Mouse (Mus musculus): ENCODE measurements around the gene Olfr969.
"Not testable (repeated sequence)": the region's sequence is repeated elsewhere in the genome, so short reads cannot be mapped to it uniquely, and the experiment has no call there.

Gene Olfr969

DNA sequence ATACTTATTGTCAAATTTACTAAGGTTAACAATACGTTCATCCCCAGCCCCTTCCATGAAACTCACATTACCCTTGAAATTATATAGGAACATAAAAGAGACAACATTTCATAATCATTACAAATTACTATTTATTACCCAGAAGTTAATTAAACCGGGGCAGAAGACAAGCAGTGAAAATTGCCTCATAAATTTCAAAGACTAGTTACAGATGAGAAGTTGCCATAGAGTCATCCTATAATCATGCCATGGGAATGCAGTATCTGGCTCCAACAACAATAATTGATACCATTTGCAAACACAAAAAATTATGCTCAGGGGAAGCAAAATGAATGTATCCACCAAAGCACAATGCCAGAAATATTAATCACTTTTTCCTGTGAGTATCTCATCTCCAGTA, at the start of gene Olfr969:
Gene Olfr969 (plus strand): TSS at position 388 of the 400 bp plus-strand sequence.
- in situ Hi-C loops (cut with MboI, MseI) = no loop called here

DNA sequence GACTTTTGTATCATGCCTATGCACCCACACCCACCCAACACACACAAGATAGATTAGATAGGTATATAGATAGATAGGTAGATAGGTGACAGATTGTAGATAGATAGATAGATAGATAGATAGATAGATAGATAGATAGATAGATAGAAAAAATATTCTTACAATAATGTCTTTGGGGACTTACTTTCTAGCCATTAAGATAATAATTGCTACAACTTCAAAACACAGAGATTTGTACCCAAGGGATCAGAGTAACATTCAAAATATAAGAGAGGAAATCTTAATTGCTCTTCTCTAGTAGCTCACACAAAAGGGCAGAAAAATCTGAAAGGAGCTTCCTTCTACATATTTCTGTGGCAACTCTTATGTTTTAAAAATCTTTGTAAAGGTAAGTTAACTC, 44.8 kb upstream of the Olfr969 start, which contains the start of gene Olfr967:
Gene Olfr967 (plus strand): TSS at position 301 of the 400 bp plus-strand sequence.
- in situ Hi-C loops (cut with MboI, MseI) = no loop called here

DNA sequence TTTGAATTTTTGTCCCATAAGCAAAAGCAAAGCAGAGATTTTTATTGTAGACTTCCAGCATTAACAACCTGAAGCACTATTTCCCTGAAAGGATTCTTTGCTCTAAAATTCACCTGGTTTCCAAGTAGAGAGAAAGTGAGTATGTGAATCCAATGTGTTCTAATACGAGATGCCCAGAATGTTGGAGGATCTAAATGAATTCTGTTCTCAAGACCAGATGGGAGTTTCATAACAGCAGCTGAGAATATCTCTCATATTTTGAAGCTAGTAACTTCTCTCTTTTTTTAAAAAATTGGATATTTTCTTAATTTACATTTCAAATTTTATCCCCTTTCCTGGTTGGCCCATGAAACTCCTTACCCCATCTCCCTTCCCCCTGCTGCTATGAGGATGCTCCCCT, 44.3 kb upstream of the Olfr969 start:
- in situ Hi-C loops (cut with MboI, MseI) = no loop called here

DNA sequence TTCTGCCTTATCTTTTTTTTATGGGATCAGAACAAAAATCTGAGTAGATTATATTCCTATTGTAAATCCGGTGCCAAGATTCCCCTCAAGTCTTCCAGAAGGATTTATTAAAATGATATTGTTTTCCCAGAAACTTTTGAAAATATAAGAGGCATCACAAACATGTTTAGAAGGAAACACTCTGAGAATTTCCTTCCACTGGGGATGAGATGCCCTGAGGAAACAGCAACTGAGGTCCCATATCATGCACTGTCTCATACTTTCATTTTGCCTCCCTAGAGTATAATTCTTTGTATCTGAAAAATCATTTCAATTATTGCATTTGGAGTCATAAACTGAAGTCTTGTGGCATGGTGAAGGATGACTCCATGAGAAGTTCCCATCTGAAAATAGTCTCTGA, 7.6 kb upstream of the Olfr969 start, which contains the start of gene Olfr968:
Gene Olfr968 (minus strand): TSS at position 101 of the 400 bp plus-strand sequence.
- in situ Hi-C loops (cut with MboI, MseI) = no loop called here

DNA sequence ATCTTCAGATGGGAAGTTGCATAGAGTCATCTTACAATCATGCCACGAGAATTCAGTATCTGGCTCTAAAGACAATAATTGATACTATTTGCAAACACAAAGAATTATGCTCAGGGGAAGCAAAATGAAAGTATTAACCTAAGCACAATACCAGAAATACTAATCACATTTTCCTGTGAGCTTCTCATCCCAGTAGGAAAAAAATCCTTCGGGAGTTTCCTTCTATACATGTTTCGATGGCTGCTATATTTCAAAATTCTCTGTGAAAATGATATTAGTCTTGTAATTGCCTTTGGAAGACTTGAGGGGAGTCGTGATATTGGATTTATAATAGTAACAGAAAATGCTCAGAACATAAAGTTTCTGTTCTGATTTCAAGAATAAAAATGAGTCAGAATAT, 17.8 kb downstream of the Olfr969 start, which contains the start of gene Olfr970:
Gene Olfr970 (plus strand): TSS at position 301 of the 400 bp plus-strand sequence.
- in situ Hi-C loops (cut with MboI, MseI) = no loop called here

DNA sequence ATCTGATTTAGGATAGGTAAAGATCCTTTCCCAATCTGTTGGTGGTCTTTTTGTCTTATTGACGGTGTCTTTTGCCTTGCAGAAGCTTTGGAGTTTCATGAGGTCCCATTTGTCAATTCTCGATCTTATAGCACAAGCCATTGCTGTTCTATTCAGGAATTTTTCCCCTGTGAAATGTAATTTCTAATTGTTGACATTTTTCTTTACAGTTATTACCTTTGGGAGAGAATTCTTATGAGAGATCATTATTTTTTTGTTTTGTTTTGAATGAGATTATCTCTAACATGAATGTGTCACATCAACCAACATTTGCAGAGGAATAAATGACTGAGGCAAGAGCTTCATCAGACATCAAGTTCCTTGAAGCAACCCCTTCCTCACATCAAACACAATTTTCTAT, 45.8 kb downstream of the Olfr969 start, which contains the start of gene Olfr971:
Gene Olfr971 (plus strand): TSS at position 301 of the 400 bp plus-strand sequence.
- in situ Hi-C loops (cut with MboI, MseI) = not testable (repeated sequence)
